Mouse (Mus musculus) retina, postnatal 1 day (tissue): ENCODE measurements around the gene Dhx33.
A peak's percentile ranks its signal among the peaks of the same experiment; 100 is the strongest.

Source experiments
- DNase-seq: peaks from one replicate; pipeline ENCODE4 v3.0.0-alpha.2; 2012

Dhx33 gene

DNA sequence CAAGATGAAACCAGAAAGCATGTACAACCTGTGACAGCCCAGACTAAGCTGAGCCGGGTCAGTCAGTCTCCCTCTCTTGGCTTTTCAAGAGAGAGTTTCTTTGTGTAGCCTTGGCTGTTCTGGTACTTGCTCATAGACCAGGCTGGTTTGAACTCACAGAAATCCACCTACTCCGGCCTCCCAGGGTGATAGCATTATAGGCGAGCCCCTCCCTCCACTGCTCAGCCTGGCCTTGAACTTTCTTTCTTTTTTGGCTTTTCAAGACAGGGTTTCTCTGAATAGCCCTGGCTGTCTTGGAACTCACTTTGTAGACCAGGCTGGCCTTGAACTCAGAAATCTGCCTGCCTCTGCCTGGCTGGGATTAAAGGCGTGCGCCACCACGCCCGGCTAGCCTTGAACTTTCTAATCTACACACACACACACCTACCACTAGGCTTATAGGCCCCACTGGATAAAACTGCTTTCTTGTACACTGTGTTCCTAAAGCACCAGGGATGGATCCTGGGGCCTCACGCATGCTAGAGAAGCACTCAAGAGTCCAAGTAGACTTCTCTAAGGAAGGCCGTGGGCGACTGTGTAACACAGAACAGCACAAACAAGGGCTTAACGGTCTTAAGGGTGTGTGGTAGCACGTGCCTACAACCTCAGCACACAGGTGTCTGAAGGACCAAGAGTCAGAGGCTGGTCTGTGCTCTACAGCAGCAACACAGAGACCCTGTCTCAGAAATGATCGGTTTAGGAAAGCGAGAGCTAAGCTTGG lies 23.3 kb downstream of the Dhx33 start:
- no peak for DNase-seq

DNA sequence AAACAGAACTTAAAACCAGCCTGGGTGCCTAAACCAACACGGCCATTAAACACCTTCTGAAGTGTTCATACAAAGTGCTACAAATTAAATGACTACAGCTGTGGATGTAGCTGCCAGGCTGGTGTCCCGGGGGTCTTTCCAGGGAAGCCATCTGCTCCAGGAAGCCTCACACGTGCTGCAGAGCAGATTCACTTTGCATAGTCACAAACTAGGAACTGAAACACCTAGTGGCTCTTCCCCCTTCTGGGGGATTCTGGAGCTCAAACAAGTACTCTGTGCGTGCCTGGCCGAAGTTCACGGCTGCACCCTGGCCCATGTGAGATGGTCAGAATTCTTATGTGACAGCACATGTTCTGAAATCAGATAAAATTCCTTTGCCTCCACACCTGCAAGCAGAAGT lies 24.0 kb downstream of the Dhx33 start:
- DNase-seq, result no peak

DNA sequence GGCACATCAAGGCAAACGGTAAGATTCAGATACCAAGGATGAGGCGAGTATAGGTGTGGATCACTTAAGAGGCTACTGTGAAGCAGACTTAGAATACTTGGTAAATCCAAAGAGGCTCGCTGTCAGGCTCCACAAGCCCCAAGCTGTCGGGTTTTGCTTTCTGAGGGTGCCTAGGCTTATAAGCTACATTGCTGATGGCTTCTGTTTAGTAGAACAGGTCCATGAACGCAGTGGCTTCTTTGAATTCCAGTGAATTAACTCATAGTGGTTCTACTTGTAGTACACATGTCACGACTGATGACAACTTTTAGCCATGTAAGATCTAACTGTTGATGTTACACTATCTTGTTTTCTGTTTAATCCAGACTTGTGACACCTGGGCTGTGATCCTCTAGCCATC lies 26.9 kb downstream of the Dhx33 start:
- DNase-seq, result no peak

DNA sequence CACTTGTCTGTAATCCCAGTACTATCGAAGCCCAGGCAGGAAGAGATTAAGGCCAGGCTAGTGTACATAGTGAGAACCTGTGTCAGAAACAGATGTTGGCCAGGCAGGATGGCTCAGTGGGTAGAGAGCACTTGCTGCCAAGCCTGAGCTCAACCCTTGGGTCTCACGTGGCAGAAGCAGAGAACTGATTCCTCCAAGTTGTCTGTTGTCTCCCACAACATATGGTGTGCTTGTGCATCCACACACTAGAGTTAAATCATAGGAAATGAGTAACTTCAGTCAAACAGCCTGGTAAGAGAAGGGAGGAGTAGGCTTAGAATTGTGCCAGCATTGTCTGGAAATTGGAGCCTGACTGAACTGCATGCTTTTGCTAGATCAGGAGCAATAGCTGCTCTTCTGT lies 29.0 kb downstream of the Dhx33 start:
- DNase-seq, result no peak

DNA sequence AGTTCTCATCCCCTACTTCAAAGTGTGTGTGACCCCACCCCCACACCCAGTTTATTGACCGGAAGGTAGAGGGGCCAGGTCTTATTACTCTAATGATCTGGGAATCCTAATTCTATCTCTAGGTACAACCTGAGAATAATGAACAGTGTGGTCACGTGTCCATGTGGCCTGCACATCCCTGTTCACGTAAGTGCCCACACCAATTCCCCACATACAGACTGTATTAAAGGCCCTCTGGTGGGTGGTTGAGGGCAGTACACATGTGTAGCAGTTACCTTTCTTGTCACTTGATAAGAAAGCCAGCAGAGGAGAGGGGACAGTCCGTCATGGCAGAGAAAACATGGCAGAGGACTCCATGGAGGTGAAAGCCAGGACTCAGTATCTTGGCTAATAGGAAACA lies 30.3 kb downstream of the Dhx33 start:
- peak; percentile 45 for DNase-seq

DNA sequence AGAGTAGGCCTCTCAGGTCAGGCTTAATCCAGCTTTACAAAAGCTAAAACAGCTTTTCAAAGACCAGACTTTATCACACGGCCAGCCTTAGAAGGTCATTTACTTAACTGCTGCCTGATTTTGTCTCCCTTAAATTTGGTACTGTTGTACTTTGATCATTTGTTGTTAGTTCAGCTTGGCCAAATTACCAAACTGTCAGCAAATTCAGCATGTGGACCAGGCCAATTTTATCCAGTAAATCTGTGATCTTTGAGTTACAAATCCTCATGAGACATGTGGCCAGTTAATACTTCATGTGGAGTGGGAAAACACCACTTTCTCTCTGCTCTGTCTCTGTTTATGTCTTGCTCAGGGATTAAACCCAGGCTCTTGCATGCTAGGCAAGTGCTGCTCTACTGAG lies 31.7 kb downstream of the Dhx33 start:
- DNase-seq, result no peak

DNA sequence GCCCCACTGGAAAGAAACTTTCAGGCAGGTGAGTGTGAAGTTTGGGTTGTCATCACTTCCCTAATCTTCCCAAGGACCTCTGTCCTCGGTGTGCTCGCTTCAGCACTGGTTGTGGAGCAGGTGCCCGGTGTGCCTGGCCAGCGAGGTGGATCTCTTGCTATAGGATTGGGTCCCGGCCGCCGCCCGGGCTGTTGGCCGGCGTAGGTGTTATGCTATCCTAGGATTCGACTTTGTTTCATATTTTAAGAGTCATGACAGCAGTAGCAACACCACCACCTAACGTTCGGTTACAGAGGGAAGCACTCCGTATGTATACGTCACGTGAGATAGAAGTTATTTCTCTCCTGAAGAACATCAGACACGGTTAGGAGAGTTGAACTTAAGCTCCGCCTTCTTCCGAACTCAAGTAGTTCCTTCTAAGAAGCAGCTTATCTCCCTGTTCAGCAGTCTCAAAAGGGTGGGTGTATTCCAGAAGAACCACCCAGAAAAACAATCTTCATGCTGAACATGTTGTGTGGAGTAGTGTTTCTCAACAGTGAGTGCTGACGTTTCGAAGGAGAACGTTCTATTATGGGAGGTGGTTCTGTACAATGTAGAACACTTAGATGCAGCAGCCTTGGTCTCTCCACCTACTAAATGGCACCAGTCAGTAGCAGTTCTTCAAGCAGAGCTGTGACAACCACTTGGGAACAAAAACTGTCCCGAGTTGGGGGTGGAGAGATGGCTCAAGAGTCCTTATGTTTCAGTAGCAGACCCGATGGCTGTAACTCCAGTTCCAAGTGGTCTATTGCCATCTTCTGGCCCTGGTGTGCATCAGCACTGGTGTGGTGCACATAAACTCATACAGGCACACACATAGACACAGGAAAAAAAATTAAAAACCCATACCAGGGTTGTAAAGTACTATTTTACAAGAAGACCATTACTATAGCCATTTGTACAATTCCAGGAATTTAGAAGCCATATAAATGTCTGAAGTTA lies 33.4 kb downstream of the Dhx33 start:
- peak; percentile 6 for DNase-seq

DNA sequence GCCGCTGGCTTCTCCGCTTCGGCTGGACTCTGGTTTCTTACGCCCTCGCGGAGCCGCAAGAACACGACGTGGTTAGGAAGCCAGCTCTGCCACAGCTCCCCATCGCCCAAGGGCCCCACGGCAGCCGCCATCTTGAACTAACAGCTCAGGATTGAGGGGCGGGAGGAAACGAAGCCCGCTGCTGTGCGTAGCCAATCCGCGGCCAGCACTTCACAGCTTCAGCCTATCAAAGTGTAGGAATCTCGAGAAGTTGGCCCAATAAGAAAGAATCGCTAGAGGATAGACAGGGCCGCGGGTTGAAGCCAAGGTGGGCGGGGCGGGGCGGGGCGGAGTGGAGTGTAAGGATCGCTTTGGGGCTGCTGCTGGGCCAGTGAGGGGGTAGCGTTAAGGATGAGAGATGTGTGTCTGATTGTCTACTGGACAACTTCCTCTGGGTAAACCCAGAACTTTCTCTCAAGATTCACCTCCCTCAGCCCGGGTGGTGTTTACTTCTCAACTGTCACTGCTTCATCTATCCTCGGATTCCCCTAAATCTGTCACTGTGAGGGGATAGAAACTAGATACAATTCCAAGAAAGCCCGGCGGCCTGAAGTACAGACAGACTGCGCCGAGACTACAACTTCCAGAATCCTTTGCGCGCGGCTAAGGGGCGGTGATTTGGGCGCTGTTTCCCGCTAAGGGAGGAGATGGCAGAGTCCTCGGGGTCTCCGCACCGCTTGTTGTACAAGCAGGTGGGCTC lies 34.2 kb downstream of the Dhx33 start, which contains the start of the genes Nup88 and Rpain:
Gene Nup88 (minus strand): TSS at position 153 of the 739 bp plus-strand sequence.
Gene Rpain (plus strand): TSS at position 393 of the 739 bp plus-strand sequence.
- DNase-seq, result peak; percentile 99

DNA sequence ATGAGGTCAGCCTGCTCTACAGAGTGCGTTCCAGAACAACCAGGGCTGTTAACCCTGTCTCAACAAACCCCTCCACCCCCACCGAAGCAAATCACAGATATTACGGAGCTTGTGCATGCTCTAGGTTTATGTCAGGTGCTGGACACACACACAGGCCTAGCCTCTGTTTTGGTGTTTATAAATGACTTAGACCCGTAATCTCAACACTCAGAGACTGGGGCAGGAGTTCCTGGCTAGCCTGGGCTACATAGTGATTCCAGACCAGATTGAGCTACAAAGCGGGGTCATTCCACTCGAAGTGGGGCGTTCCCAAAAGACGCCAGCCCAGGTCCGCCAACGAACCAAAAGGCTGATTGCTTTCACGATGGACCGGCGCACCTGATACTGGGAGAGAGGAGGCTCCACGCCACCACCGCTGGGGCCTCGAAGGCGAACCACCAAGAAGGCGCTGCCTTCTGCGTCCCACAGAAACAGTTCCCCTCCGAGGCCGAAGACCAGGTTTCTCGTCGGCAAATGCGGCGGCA lies 34.9 kb downstream of the Dhx33 start:
- DNase-seq, result no peak

DNA sequence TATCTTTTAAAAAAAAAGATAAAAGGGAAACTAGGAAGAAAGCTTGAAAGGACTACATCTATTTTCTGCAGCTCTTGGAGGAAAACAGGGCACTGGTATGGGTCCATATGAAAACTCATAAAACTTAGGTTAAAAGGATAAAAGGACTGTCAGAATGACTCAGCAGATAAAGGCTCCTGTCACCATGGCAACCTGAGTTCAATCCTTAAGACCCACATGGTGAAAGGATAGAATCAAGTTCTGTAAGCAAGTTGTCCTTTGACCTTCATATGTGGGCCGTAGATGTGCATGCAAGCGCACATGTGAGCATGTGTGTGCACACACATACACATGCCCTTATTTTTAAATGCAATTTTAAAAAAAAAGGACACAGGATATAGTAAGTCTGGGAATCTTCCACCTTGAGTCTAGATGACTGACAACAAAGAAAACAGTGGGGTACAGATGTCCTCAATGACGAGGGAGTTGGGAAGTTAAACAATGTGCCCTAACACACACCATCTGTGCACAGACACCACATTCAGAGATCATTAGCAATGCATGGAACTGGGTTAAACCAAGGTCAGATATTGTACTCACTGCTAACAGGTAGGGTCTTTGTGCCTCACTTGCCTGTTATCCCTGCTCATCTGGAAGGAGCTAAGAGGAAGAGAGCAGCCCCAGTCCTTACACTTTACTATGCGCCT lies 39.9 kb downstream of the Dhx33 start:
- no peak for DNase-seq

DNA sequence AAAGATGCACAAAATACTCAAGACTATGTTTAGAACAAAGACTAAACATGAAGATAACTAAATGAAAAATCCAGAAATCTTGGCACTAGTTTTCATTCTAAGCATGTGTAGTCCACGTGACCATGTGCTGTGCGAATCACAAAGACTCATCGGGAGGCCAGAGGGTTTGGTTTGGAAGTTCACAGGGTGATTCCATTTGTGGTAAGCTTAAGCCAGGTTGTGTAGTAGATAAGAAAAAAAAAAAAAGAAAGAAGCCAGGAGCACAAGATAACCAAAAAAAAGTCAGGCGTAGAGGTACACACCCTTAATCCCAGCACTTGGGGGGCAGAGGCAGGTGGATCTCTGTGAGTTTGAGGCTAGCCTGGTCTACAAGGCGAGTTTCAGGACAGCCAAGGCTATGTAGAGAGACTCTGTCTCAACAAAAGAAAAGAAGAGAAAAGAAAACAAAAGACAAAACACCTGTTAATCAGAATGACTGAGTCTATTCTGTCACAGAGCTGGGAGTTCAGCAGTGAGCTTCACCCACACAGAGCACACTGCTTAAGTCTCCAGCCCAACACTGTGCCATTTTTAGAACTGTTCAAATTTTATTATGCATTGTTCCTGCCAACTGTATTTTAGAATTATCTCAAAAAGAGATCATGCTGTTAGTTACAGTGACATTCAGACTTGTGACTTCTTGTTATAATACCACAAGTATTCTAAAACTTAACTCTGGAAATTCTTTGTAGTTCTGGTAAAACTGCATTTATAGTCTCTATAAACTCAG lies 43.3 kb downstream of the Dhx33 start:
- DNase-seq, result no peak

DNA sequence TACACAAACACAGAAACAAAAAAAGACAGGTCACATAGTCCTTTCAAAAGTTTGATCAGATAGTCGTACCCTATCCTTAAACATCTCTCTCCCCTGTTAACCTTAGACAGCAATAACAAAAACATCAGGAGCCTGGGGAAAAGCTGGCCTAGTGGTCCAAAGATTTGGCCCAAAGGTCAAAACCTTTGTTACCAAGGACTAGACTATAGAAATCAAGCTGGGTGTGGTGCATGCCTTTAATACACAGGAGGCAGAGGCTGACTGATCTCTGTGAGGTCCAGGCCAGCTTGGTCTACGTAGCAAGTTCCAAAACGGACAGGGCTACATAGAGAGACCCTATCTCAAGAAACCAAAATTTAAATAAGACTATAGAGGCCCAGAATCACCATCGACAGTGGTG lies 49.5 kb downstream of the Dhx33 start:
- no peak for DNase-seq

DNA sequence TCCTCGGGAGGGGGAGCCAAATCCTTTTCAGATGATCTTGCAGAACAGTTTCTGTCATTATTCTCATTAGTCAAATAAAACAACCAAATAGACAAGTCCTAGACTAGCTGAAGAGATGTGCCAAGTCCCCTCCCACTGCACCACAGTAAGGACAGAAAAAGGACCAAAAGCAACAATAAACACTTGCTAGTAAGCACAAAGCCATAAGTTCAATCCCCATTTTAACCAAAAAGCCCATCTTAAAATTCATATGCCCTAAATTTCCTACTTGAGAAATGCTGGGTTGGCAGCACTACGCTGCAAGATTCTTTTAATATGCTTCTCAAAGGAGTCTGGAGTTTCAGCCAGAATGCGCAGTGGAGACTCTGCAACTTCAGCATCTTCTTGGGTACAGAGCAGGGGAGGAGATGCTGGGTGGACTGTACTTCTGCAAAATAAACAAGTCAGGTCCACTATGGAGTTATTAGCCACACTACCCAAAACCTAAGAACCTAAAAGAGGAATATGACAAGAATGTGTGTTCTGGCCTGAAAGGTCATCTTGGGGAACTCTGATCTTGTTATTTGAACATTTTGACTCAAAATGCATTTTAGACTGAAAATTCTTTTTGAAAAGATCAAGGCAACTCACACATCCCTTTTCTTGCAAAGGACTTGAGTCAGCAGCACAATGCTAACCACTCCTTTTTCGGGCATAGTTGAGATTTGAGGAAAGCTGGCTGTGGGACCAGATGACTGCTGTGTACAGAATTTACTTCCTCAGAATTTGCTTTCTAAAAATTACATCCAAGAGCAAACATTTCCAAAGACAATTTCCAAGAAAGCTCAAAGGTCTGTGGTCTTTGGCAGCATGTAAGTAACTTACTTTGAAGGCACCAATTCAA lies 59.1 kb downstream of the Dhx33 start:
- no peak for DNase-seq

DNA sequence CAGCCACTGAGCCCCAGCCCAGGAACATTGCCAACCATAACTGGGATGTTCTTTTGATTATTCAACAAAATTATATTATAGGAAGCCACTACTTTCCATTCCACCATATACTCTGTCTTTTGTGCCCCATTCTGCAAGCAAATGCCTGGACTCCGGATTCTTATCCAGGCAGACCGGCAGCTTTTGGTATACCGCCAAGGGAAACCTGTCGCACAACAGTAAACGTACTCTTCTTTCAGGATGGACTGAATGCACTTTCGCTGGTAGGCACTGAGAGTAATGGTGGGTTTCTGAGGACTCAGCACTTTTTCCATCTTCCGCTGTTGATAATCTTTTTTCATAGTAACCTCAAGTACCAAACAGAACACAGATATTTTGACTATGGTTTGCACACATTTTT lies 60.6 kb downstream of the Dhx33 start:
- DNase-seq, result no peak

DNA sequence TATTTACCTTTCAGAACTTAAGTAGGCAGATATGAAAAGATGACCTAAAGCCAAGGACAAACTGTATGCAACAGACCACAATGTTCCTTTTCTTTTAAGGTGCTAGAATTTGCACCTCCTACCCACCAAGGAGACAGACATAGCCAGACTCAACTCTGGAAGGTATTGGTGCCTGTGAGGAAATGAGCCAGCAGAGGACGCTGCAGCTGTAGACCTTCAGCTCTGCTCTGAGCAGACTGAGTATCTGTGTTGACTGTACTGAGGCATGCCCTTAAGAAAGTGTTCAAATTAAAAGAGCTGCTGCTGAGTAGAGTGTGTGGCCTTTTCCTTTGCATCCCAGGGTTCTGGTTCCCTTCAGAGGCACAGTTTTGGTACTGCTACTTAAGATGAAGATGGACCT lies 61.6 kb downstream of the Dhx33 start:
- no peak for DNase-seq

DNA sequence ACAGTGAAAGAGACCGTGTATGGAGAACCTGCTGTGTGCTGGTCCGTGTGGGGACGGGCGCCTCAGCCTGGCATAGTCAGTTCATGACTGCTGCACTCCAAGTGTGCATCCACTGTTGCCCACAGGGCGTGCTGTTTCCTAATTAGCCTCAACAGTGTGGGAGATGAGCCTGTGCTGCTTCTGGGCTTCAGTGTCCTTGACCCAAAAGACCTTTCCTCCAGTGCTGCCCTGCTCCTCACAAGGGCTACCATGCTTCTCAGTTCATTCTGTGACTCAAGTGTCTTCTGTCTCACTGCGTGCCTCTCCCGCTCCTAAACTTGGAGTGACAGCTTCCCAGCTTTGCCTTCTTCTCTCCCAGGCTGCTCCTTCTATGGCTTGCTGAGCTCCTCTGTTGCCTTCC lies 68.9 kb downstream of the Dhx33 start:
- DNase-seq, result peak; percentile 22
